Mouse (Mus musculus) stomach, postnatal 0 days (tissue): Measurements from ENCODE around the gene Cntf. TPM values are rescaled to one million over a fixed set of nuclear protein-coding genes. Genes with fewer than 3 reads are reported as not detected.

Source experiments
- ATAC-seq: fragments of 200-750 bp; cut with Nextera tagmentation; 2 replicates; pipeline ENCODE4 v1.8.0; 2017; ENCODE audit not compliant: low FRiP score, low TSS enrichment
- DNase-seq: peaks from one replicate; pipeline ENCODE4 v3.0.0-alpha.2; 2016; ENCODE audit warnings: low spot score
- H3K27ac ChIP-seq: fragments of 300-500 bp; sonication (generic); replicated peaks from 2 replicates; pipeline ENCODE4 v1.5.1; 2014; ENCODE audit warnings: mild to moderate bottlenecking, control low read depth
- H3K27me3 ChIP-seq: fragments of 300-500 bp; sonication (generic); 2 replicates; pipeline ENCODE4 v1.6.1; 2014; ENCODE audit warnings: low read length; ENCODE audit not compliant: control insufficient read depth, insufficient read depth
- H3K36me3 ChIP-seq: fragments of 300-500 bp; sonication (generic); 2 replicates; pipeline ENCODE4 v1.6.1; 2014; ENCODE audit warnings: low read length, mixed read lengths; ENCODE audit not compliant: control insufficient read depth, insufficient read depth
- H3K4me1 ChIP-seq: fragments of 300-500 bp; sonication (generic); replicated peaks from 2 replicates; pipeline ENCODE4 v1.6.1; 2014; ENCODE audit warnings: antibody characterized with exemption; ENCODE audit not compliant: control insufficient read depth, insufficient read depth
- H3K4me2 ChIP-seq: fragments of 300-500 bp; sonication (generic); replicated peaks from 2 replicates; pipeline ENCODE4 v1.6.1; 2014; ENCODE audit warnings: low read depth, mild to moderate bottlenecking, control low read depth, moderate library complexity
- H3K4me3 ChIP-seq: fragments of 300-500 bp; sonication (generic); 2 replicates; pipeline ENCODE4 v1.5.1; 2014; ENCODE audit warnings: low read depth, low read length, control low read depth
- H3K9ac ChIP-seq: fragments of 300-500 bp; sonication (generic); 2 replicates; pipeline ENCODE4 v1.6.1; 2014; ENCODE audit warnings: mild to moderate bottlenecking, low read length, control low read depth, mixed read lengths
- H3K9me3 ChIP-seq: fragments of 300-500 bp; sonication (generic); 2 replicates; pipeline ENCODE4 v1.6.1; 2016; ENCODE audit warnings: low read length; ENCODE audit not compliant: control insufficient read depth
- CTCF ChIP-seq: IDR thresholded peaks from 2 replicates; pipeline ENCODE4 v1.5.1; 2016; ENCODE audit warnings: antibody characterized with exemption, low read depth, mild to moderate bottlenecking, moderate library complexity
- EP300 ChIP-seq: optimal IDR thresholded peaks from 2 replicates; pipeline ENCODE3; 2016; ENCODE audit warnings: antibody characterized with exemption
- WGBS: fragments of 180-500 bp; shearing (Covaris S2); extraction: QIAGEN DNeasy Blood & Tissue Kit; methylation state at CpG from one replicate; pipeline ENCODE4 v1.1.7; 2014; 5-methylcytosine and 5-hydroxymethylcytosine counted together
- polyA plus RNA-seq: library from polyadenylated mRNA; unstranded; fragments of >200 nt; fragmentation: Nextera tagmentation; extraction: Ambion mirVana; gene quantifications from 2 replicates; pipeline ENCODE4 v1.2.1, GENCODE M21; 2015

Cntf gene
- polyA plus RNA-seq, 1 experiment from 2014 or later, result 0.55 TPM

GRCm38 (mm10) chr19:12796328-12796931, 31.0 kb upstream of the Cntf start:
- WGBS, result under 1% methylated on average over 29 of the region's 29 CpGs
- no peaks in the 10 kb centered on the region for H3K27me3 ChIP-seq
- H3K4me2 ChIP-seq, result peak overlapping the region; percentile 48
- DNase-seq (peak; percentile 85), ATAC-seq (peak; percentile 74)
- H3K4me3 ChIP-seq, result peak overlapping the region; percentile 96
- no peaks in the 10 kb centered on the region for H3K9me3 ChIP-seq
- H3K9ac ChIP-seq, result peak overlapping the region; percentile 47
- H3K4me1 ChIP-seq, result no peaks in the 10 kb centered on the region
- H3K27ac ChIP-seq, result peak overlapping the region; percentile 100
- no peaks in the 10 kb centered on the region for H3K36me3 ChIP-seq
- TF ChIP-seq CTCF (peak; percentile 26), EP300 (peak; percentile 60)

- Histone ChIP-seq H3K27ac (peak within 1 kb of the TSS; percentile 100), H3K36me3 (no peaks in the 10 kb centered on the region), H3K27me3 (no peaks in the 10 kb centered on the region), H3K4me1 (no peaks in the 10 kb centered on the region), H3K9me3 (no peaks in the 10 kb centered on the region), H3K9ac (peak within 1 kb of the TSS; percentile 99), H3K4me3 (peak within 1 kb of the TSS; percentile 96), H3K4me2 (peak within 1 kb of the TSS; percentile 63)
- WGBS, result 0% methylated on average over 56 of the region's 76 CpGs
- DNase-seq (peak; percentile 99), ATAC-seq (peak; percentile 95)
- TF ChIP-seq CTCF (peak; percentile 36), EP300 (peak; percentile 71)
These were observed 30.3 kb upstream of the Cntf start, which contains the start of the genes Zfp91 and Lpxn for GRCm38 (mm10) chr19:12795511-12796327. Zfp91 (minus strand) TSS chr19:12796126. Lpxn (plus strand) TSS chr19:12796193.

DNA sequence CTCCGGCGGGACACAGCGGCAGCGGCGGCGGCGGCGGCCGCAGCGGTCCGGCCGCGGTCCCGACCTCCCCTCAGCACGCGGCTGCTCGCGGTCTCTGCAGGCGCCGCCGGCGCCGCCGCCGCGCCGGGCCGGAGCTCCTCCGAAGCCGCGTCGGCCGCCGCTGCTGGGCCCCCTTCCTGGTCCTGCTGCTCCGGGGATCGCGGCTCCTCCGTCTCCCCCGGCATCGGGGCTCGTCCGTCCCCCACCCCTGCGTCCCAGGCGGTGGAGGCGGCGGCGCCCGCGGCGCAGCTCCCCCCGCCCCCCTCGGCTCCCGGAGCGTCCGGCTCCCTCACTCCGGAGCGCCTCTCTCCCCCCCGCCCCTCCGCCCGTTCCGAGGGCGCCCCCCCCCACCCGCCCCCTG, 29.7 kb upstream of the Cntf start:
- Histone ChIP-seq H3K9me3 (no peaks in the 10 kb centered on the region), H3K27ac (peak overlapping the region; percentile 100), H3K27me3 (no peaks in the 10 kb centered on the region), H3K9ac (peak overlapping the region; percentile 99), H3K4me1 (no peaks in the 10 kb centered on the region), H3K4me2 (peak overlapping the region; percentile 63), H3K4me3 (peak overlapping the region; percentile 96), H3K36me3 (no peaks in the 10 kb centered on the region)
- TF ChIP-seq CTCF, result no peak
- no peak for TF ChIP-seq EP300
- no peak for DNase-seq
- ATAC-seq, result no peak; the same call in 1 of the 2 replicates
- 1% methylated on average over 19 of the region's 63 CpGs for WGBS

GRCm38 (mm10) chr19:12794056-12795044, 28.9 kb upstream of the Cntf start:
- Histone ChIP-seq H3K4me1 (no peaks in the 10 kb centered on the region), H3K9ac (peak overlapping the region; percentile 99), H3K36me3 (no peaks in the 10 kb centered on the region), H3K4me2 (peak overlapping the region; percentile 63), H3K9me3 (no peaks in the 10 kb centered on the region), H3K4me3 (peak overlapping the region; percentile 96), H3K27me3 (no peaks in the 10 kb centered on the region), H3K27ac (peak overlapping the region; percentile 100)
- peak; percentile 71 for ATAC-seq
- peak; percentile 94 for DNase-seq
- under 1% methylated on average over 35 of the region's 39 CpGs for WGBS
- TF ChIP-seq EP300 (no peak), CTCF (peak; percentile 89)

GRCm38 (mm10) chr19:12792374-12792773, 26.9 kb upstream of the Cntf start:
- no peak overlapping the region for H3K27ac ChIP-seq
- H3K4me2 ChIP-seq, result no peak overlapping the region
- no peaks in the 10 kb centered on the region for H3K36me3 ChIP-seq
- no peaks in the 10 kb centered on the region for H3K27me3 ChIP-seq
- H3K4me3 ChIP-seq, result no peak overlapping the region
- no peak for TF ChIP-seq EP300
- ATAC-seq (no peak), DNase-seq (no peak)
- H3K9ac ChIP-seq, result no peak overlapping the region
- no peaks in the 10 kb centered on the region for H3K9me3 ChIP-seq
- no peaks in the 10 kb centered on the region for H3K4me1 ChIP-seq
